Mouse (Mus musculus) kidney, postnatal 0 days (tissue): ENCODE measurements at regions not wholly inside any gene's neighbourhood (a gene's known extent, or its start where the extent isn't known, plus 50 kb on each side); places are given as distances from the start of the nearest gene placed in this dataset.

ENCODE experiments used
- ATAC-seq: fragments of 200-750 bp; cut with Nextera tagmentation; replicated peaks from 2 replicates; pipeline ENCODE4 v1.8.0; 2017; ENCODE audit warnings: low read depth, moderate number of reproducible peaks, moderate TSS enrichment, moderate library complexity; ENCODE audit not compliant: low FRiP score
- DNase-seq: peaks from one replicate; pipeline ENCODE4 v3.0.0-alpha.2; 2016; ENCODE audit warnings: low spot score
- H3K27ac ChIP-seq: fragments of 300-500 bp; sonication (generic); 2 replicates; pipeline ENCODE4 v1.5.1; 2014; ENCODE audit warnings: mild to moderate bottlenecking
- H3K27me3 ChIP-seq: fragments of 300-500 bp; sonication (generic); 2 replicates; pipeline ENCODE4 v1.6.1; 2014; ENCODE audit warnings: low read length, mixed read lengths; ENCODE audit not compliant: insufficient read depth
- H3K36me3 ChIP-seq: fragments of 300-500 bp; sonication (generic); 2 replicates; pipeline ENCODE4 v1.6.1; 2014; ENCODE audit warnings: low read length, mixed read lengths; ENCODE audit not compliant: insufficient read depth
- H3K4me1 ChIP-seq: fragments of 300-500 bp; sonication (generic); replicated peaks from 2 replicates; pipeline ENCODE4 v1.6.1; 2014; ENCODE audit warnings: antibody characterized with exemption, low read length, mixed read lengths; ENCODE audit not compliant: insufficient read depth
- H3K4me2 ChIP-seq: fragments of 300-500 bp; sonication (generic); 2 replicates; pipeline ENCODE4 v1.6.1; 2014; ENCODE audit warnings: mild to moderate bottlenecking, low read length, moderate library complexity, mixed read lengths
- H3K4me3 ChIP-seq: fragments of 300-500 bp; sonication (generic); replicated peaks from 2 replicates; pipeline ENCODE4 v1.5.1; 2014; ENCODE audit warnings: low read depth, low read length
- H3K9ac ChIP-seq: fragments of 300-500 bp; sonication (generic); 2 replicates; pipeline ENCODE4 v1.6.1; 2014; ENCODE audit warnings: low read depth, low read length
- H3K9me3 ChIP-seq: fragments of 300-500 bp; sonication (generic); replicated peaks from 2 replicates; pipeline ENCODE4 v1.6.1; 2016; ENCODE audit warnings: low read length, inconsistent platforms, mixed read lengths
- CTCF ChIP-seq: IDR thresholded peaks from 2 replicates; pipeline ENCODE4 v1.5.1; 2016; ENCODE audit warnings: antibody characterized with exemption, low read depth, mild to moderate bottlenecking, moderate library complexity
- WGBS: fragments of 180-500 bp; shearing (Covaris S2); extraction: QIAGEN DNeasy Blood & Tissue Kit; methylation state at CpG from one replicate; pipeline ENCODE4 v1.1.7; 2014; 5-methylcytosine and 5-hydroxymethylcytosine counted together

- 85% methylated on average over 15 of the region's 15 CpGs for WGBS
- ATAC-seq = no peak
These were observed 145.4 kb downstream of the Tmx1 start for GRCm38 (mm10) chr12:70598211-70598701.

GRCm38 (mm10) chr12:70599731-70600130, 146.8 kb downstream of the Tmx1 start:
- WGBS = 81% methylated on average over 5 of the region's 6 CpGs

More at GRCm38 (mm10) chr12:70598211-70598701, 145.4 kb downstream of the Tmx1 start:
- Histone ChIP-seq H3K27me3 (no peaks in the 10 kb centered on the region), H3K9ac (no peak overlapping the region), H3K4me2 (no peak overlapping the region), H3K27ac (no peak overlapping the region), H3K9me3 (no peaks in the 10 kb centered on the region), H3K36me3 (no peaks in the 10 kb centered on the region), H3K4me3 (no peak overlapping the region), H3K4me1 (no peaks in the 10 kb centered on the region)
- no peak for DNase-seq
- TF ChIP-seq CTCF = no peak

GRCm38 (mm10) chr12:70603869-70604268, 151.0 kb downstream of the Tmx1 start:
- no peak overlapping the region for H3K27ac ChIP-seq
- ATAC-seq = no peak
- no peak for TF ChIP-seq CTCF
- no peaks in the 10 kb centered on the region for H3K27me3 ChIP-seq
- H3K9ac ChIP-seq = no peak overlapping the region
- H3K9me3 ChIP-seq = no peaks in the 10 kb centered on the region
- H3K4me3 ChIP-seq = no peak overlapping the region
- no peaks in the 10 kb centered on the region for H3K36me3 ChIP-seq
- no peaks in the 10 kb centered on the region; the same call in 1 of the 2 replicates for H3K4me1 ChIP-seq
- no peak for DNase-seq
- H3K4me2 ChIP-seq = no peak overlapping the region
- whole genome bisulfite sequencing = 90% methylated on average over 1 of the region's 1 CpGs

More at GRCm38 (mm10) chr12:70599731-70600130, 146.8 kb downstream of the Tmx1 start:
- no peak overlapping the region for H3K4me3 ChIP-seq
- ATAC-seq = no peak
- H3K36me3 ChIP-seq = no peaks in the 10 kb centered on the region
- TF ChIP-seq CTCF = peak; percentile 18; the same call in 1 of the 2 replicates
- H3K27ac ChIP-seq = no peak overlapping the region
- no peak overlapping the region for H3K4me2 ChIP-seq
- no peak overlapping the region for H3K9ac ChIP-seq
- no peaks in the 10 kb centered on the region for H3K27me3 ChIP-seq
- no peak for DNase-seq
- no peaks in the 10 kb centered on the region for H3K4me1 ChIP-seq
- no peaks in the 10 kb centered on the region for H3K9me3 ChIP-seq

- WGBS = 59% methylated on average over 5 of the region's 5 CpGs
- 0 out of 2 replicates have a peak overlapping the region, but pooled peaks have one; percentile 27 for H3K27ac ChIP-seq
- DNase-seq = no peak
These were observed 155.8 kb downstream of the Tmx1 start for GRCm38 (mm10) chr12:70608672-70609071.

GRCm38 (mm10) chr12:70609116-70609871, 156.4 kb downstream of the Tmx1 start:
- H3K4me1 ChIP-seq = no peaks in the 10 kb centered on the region; the same call in 1 of the 2 replicates
- H3K4me2 ChIP-seq = no peak overlapping the region
- DNase-seq = peak; percentile 40
- WGBS = 64% methylated on average over 7 of the region's 7 CpGs
- H3K27ac ChIP-seq = 0 out of 2 replicates have a peak overlapping the region, but pooled peaks have one; percentile 27
- no peak overlapping the region for H3K4me3 ChIP-seq
- H3K9ac ChIP-seq = no peak overlapping the region
- no peaks in the 10 kb centered on the region for H3K27me3 ChIP-seq
- TF ChIP-seq CTCF = no peak
- H3K9me3 ChIP-seq = no peaks in the 10 kb centered on the region
- no peaks in the 10 kb centered on the region for H3K36me3 ChIP-seq
- no peak for ATAC-seq

More at GRCm38 (mm10) chr12:70608672-70609071, 155.8 kb downstream of the Tmx1 start:
- Histone ChIP-seq H3K9ac (no peak overlapping the region), H3K36me3 (no peaks in the 10 kb centered on the region), H3K4me3 (no peak overlapping the region), H3K9me3 (no peaks in the 10 kb centered on the region), H3K27me3 (no peaks in the 10 kb centered on the region), H3K4me2 (no peak overlapping the region), H3K4me1 (no peaks in the 10 kb centered on the region; the same call in 1 of the 2 replicates)
- ATAC-seq = no peak
- no peak for TF ChIP-seq CTCF

- TF ChIP-seq CTCF = no peak
- Histone ChIP-seq H3K4me1 (no peaks in the 10 kb centered on the region; the same call in 1 of the 2 replicates), H3K9me3 (no peaks in the 10 kb centered on the region), H3K36me3 (no peaks in the 10 kb centered on the region), H3K27me3 (no peaks in the 10 kb centered on the region), H3K4me3 (no peak overlapping the region), H3K9ac (no peak overlapping the region), H3K4me2 (no peak overlapping the region), H3K27ac (peak overlapping the region; percentile 43)
- ATAC-seq (no peak), DNase-seq (peak; percentile 81)
- WGBS = 60% methylated on average over 5 of the region's 5 CpGs
These were observed 159.0 kb downstream of the Tmx1 start for GRCm38 (mm10) chr12:70611891-70612290.
